Mouse (Mus musculus) thymus, postnatal 4 days (tissue): Measurements from ENCODE around the gene Map7.
A peak's percentile ranks its signal among the peaks of the same experiment; 100 is the strongest.

Experiments used
- DNase-seq: peaks from one replicate; pipeline ENCODE4 v3.0.0; 2021

Gene Map7

DNA sequence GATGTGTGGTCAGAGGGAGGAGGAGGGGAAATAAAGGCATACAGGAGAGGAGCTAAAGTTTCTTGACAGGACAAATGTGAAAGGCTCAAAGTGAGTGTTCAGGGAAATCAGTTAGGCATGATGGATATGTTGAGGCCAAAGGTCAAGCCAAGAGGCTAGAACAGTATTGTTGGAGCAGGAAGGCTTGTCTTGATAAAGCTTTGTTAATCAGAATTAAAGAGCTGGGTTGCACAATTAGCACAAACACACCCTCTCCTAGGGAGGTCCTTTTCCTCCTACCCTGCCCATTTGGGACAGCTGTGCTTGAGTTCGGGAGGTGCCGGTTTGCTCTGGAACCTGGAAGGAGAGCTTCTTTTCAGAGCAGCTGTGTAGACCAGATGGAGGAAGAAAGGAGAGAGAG lies 5.2 kb downstream of the Map7 start:
- no peak for DNase-seq

DNA sequence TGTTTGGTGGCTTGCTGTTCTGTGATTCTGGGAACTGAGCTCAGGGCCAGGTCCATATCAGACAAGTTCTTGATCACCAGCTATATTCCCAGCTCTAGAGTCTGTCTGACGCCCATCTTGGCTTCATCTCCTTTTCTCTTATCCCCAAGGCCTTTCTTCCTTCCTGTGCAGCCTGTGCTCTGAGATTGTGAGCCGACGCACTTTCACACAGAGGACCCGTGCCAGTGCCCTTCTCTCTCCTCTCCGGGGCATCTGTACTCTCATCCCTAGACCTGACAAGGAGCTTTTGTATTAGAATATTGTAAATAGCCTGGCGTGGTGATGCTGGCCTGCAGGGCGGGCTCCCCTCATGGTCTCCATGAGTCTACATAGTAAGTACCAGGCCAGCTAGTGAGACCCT lies 7.1 kb downstream of the Map7 start:
- DNase-seq = no peak

DNA sequence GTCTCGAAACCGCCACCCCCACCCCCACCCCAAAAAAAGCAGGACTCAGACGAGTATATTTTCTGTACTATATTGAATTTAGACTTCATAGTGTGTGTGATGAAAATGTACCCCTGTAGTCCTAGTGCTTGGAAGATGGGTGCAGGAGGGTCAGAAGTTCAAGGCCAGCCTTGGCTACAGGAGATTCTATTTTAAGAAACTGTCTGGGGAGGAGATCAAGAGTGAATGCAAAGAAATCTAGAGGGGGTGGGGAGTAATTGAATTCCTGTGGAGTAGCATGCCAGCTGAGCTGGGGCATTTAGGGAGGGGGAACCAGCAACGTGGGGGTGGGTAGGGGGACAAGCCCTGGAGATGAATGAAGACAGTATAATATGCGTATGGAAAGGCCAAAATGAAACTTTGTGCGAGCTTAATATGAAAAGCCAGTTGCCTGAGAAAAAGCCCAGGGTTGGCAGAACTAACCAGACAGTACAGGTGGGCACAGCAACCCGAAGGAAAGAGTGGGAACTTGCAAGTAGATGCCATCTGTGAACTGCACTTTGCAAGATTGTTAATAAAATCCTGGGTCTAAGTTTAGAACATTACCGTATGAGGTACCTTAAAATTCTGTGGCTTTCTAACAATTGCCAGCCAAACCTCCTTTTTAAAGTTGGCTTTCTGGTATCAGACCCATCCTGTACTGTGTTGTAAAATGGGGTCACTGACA lies 8.9 kb downstream of the Map7 start:
- no peak for DNase-seq

DNA sequence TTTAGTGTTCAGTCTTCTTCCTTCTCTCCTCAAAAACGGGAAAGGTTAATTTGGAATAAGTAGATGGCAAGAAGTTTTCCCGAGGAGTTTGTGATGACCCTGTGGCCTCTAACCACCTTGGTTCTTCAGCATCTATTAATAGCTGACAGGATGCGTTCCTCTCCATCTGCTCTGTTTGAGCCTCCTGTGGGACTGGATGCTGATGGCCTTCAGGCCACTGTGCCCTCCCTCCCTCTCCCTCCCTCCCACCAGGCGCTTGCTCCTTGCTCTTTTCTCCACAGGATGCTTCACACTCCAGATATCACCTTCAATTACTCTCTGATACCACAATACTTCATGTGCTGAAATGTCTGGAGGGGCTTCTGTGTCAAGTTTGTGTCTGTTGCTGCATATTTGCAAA lies 10.5 kb downstream of the Map7 start:
- DNase-seq = no peak

DNA sequence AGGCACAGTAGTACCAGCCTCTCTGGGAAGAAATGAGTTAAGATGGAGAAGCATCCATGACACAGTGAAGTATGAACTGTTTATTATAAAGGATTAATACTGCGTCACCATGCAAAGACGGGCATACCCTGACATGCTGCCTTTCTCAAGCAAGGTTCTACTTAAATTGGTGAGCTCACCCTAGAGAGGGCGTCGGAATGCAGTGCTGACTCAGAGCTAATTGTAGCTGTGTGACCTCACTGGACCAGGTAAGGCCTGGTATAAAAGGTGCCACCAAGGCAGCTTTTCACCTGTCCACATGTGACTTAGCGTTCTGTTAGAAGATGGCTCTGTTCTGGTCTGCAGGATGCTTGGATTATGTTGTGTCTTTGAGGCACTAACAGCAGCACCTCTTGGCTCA lies 11.0 kb downstream of the Map7 start:
- no peak for DNase-seq

DNA sequence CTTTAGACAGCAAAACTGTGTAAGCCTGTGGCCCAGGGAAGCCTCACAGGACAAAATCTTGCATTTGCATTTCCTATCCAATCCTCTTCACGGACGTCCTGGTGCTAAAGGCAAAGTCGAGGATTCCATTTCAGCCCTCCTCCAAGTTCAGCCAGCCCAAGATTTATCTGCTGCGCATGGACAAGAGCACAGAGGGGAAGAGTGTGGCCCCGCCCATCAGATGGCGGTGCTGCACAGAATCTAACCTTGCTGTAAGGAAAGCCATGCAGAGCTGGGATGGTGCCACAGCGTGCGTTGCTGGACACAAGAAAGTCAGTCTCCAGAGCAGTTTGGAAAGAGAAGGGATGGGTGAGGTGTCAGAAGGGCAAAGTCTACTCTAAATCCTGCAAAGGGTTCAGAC lies 12.6 kb downstream of the Map7 start:
- DNase-seq = no peak

DNA sequence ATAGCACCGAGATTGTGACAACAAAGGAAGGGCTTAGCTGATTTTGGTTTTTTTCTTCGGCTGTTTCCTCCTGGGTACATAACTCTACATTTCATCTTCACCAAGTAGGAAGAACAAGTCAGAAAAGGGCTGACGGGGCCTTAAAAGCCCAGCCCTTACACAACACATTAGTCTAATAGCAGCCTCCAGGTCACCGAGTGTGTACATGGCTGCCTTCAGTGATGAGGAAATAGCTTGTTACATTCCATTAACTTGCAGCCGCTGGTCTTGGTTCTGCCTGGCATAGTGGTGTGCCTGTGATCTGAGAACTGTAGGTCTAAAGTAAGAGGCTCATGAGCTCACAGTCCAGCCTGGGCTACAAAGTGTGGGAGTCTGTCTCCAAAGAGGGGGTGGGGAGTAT lies 16.5 kb downstream of the Map7 start:
- DNase-seq = no peak

DNA sequence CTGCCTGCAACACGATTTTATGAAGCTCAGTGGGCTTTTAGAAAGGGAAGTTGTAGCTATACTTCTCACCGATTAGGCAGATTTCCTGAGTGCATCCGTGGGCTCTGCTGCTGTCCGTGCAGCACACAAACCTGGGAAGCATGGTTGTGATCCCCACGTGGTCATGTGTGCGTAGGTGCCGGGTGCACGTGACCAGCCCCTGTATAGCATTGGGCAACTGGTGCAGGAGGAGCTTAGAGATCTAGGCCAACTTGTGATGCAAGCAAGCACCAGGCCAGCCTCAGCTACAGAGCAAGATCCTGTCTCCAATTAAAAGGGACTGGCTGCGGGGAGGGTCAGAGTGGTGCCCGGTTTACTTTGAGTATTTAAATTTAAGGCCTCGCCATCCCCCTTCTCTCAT lies 18.5 kb downstream of the Map7 start:
- DNase-seq = peak; percentile 16

DNA sequence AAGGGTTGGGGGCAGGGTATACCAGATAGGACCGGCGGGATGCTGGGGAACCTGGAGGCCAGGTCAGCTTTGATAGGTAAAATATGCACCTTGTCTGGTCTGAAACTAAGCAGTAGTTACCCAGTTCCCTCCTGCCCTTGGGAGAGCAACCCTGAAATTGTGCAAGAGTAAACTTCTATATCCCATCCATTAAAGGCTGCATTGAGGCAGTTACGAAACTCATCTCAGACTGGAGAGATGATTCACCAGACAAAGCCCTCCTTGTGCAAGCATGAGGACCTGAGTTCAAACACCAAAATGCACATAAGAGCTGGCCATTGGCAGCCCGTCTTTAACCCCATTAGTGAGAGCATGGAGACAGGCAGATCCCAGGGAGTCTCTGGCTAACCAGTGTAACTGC lies 19.2 kb downstream of the Map7 start:
- no peak for DNase-seq

DNA sequence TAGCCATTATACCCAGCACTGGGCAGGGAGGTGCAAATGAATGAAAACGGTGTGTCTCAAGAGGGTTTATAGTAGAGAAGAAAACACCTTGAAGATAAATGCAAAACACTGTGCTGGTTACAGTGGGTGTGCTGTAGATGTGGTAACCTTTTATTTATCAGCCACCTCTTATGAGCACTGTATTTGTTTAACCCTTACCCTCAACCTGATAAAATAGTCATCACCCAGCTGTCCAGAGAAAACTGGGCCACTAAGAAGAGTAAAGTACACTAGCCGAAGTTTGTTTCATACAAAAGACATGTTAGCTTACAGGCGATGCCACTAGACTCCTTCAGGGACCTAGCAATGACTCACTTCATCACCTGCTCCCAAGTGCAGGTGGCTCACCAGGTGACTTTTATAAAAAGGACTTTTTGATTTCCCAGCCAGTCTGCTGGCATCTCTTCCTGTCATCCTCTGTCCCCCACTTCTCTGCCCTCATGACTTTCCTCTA lies 21.0 kb downstream of the Map7 start:
- DNase-seq = no peak

DNA sequence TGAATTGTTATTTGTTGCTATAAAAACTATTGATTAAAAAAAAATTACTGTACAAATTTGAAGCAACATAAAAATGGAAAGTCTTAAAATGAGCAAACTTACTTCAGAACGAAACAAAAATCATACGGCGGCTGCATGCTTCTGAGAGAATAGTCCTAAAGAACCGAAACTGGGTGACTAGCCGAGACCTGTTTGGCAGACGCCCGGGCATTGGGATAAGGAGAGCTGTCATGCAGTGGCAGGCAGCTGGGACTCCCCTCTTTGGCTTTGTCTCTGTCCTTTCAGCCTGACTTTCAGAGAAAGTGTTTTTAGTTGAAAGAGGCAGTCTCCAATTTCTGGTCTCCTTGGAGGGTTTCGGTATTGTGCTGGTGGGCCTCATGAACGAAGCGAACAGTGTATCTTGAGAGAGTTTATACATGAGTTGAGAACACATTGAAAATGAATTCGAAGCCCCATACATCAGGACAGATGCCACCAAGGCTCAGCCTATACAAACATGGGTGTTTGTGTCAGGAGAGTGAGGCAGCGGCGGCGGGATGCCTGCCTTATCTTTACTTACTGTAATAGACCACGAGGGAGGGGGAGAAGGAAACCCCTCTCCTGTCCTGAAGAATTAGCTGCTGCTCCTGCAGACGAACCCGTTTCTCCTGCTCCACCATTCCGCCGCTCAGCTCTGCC lies 21.8 kb downstream of the Map7 start:
- DNase-seq = no peak

DNA sequence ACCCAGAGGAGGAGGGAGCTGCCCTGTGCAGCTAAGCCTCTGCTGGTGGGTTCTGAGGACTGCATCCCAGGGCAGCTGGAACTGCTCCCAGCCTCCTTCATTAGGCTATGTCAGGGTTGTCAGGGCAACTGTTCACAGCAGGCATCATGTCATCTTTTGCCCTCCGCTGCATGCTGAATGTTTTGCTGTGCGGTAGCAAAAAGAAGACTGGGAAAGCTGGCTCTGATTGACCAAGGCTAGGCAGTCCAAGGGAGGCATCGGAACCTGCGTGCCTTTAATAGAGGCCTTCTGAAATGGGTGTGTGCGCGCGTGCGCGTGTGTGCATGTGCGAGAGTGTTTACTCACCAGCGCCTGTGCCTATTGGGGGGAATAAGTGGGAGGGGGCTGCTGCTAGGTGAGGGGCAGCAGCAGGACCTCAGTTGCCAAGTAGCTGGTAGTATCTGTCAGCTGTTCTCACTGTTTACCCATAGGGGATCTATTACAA lies 22.4 kb downstream of the Map7 start:
- peak; percentile 69 for DNase-seq

DNA sequence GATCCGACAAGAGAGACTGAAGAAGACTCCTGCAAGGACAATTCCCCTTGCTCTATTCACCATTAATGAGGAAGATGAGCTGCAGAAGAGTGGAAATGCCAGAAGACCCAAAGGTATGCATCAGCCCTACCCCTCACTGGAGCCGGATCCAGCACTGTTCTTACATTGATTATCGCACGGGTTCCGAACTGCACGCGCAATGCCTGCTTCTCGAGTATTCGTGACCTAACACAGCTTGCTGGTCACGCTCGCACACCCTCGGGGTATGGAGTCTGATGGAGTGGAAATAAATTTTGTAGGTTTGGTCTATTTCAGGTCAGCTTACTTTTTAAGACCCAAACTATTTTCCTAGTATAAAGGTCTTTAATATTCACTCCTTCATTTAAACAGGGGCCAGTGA lies 22.9 kb downstream of the Map7 start:
- no peak for DNase-seq

DNA sequence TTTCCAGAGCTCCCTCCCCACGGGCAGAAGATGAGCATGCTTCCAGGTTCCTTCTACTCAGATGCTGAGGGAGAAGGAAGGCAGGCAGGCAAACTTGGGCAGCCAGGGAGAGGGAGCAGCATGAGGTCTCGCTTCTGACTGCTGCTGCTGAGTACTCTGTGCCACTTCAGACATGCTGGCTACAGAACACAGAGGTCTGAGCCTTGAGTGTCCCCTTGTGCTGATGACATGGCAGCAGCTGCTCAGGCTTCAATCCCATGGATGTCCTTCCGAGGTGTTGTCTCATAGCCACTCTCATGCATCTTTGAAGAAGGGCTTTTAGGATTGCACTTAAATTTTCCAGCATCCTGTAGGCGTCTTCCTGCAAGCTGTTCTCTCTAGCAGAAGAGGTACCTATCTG lies 23.5 kb downstream of the Map7 start:
- no peak for DNase-seq

DNA sequence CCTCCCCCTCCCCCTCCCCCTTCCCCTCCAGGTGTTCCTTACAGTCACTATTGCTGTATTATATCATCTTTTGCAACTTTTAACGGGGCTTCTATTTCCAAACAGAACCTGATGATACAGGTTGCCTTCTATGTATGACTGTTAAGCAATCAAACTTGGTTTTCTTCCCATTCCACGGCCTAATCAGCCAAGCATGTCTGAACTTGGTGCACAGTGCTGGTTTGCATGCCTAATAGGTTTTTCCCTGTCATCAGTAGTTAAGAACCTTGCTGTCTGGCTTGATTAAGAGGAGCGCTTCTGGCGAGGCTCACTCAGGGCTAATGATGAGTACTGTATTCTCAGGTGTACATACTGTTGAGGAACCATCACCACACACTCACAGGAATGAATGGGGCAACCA lies 25.5 kb downstream of the Map7 start:
- no peak for DNase-seq

DNA sequence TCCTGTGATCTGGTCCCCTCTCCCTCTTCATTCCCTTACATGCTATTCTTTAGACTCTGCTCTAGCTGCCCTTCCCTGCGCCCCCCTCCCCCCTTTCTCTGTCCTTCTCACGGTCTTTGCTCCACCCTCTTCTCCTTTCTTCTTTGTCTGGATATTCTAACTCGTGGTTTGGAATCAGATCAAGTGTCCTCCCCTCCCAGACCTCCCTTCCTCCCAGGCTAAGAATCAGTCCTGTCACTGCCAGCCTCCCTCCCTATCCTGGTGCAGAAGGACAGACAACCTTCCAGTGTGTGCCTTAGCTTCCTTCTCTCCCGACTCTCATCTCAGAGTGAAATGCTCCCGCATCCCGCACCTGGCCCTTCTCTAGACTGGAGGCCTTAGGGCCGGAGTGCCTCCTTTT lies 27.8 kb downstream of the Map7 start:
- no peak for DNase-seq

DNA sequence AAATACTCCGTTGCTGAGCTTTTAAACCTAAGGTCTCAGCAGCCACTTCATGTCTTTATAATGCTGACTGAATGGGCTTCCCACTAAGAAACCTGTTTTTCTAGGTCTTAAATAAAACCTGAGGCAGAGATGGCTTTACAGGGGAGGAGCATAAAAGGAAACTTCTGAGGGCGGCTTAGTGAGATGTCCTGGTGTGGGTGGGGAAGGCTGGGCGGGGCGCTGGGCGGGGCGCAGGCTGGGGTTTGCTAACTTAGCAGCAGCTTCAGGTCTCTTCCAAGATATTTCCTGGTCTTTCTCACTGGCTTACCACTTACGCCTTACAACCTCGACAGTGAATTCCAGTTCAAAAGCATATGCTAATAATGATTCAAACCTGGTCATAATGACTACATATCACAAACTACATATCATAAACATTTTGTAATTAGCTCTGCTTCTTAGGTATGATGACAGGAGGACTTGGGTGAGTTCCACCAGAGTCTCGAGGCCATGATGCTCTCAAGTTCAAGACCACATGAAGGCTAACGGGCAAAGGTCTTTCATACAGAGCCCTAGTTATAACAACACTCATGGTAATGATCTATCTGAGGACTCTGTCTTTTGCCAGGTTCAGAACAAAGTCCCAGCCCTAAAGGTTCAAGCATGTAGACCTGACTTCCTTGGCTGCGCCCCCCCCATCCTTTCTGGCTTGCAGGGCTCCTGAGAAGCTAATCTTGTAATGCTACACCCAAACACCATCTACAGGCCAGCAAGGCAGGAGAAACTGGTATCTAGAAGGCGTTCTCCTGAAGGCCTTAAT lies 30.7 kb downstream of the Map7 start:
- DNase-seq = peak; percentile 57

DNA sequence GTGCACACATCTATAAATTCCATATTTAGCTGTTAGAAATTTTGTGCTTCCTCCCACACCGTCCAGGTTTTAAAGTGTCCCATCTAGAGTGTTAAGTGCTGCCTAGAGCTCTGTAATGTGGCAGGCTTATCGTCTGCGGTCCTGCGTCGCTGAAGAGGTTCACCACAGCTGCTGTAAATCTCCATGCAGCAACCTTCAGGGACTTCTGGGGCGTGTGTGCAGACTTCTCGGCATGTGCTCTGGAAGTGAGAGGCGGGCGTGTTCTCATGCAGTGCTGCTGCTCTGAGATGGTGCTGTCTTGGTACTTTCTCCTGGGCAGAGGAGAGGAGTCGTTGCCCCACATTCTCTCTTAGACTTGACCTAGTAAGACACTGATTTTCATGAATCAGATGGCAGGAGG lies 32.9 kb downstream of the Map7 start:
- peak; percentile 35 for DNase-seq

DNA sequence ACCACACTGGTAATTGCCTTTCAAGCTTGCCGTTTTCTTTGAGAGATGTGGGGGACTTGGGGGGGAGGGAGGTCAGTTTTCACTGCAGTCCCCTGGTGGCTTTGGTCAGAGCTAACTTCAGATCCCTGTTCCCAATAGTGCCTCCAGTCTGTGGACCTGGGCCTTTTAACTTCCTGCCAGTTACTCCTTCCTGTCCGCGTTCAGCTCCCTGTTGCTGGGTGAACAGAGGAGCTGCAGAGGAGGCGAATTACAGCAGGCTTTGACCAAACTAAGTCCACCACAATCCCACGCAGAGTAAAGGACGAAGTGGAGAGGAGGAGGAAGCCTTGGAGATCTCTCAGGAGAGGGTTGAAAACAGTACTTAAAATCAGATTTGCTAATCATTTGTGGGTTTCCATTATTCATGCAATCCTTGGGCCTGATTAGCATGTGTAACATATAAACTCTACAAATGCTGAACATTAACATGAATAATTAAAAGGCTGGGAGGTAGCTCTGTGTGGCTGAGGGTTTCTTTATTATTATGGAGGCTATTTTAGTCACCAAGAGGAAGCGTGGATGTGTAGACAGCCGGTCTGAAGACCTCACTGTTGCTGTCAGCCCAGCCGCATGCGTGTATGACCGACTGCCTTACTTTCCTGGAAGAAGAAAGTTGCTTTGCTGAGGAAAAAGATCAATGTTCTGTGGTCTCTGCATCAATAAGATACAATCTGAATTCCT lies 33.6 kb downstream of the Map7 start:
- DNase-seq = no peak

DNA sequence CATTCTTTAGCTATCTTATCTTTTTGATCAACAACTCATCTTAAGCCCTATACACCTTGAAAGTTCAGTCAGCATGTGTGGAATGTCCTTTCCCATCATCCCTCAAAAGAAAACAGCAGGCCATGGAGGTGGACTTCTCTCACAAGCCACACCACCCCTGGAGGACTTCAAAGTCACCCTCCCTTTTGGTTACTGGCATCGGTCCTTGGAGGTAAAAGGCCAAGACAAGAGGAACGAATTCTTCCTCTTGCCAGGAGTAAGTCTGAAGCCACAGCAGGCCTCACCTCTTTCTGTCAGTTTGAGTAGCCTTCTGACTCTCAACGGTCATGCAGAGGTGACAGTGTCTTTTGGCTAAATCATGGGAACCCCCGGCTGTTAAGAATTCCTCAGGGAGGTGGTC lies 36.1 kb downstream of the Map7 start:
- DNase-seq = no peak

DNA sequence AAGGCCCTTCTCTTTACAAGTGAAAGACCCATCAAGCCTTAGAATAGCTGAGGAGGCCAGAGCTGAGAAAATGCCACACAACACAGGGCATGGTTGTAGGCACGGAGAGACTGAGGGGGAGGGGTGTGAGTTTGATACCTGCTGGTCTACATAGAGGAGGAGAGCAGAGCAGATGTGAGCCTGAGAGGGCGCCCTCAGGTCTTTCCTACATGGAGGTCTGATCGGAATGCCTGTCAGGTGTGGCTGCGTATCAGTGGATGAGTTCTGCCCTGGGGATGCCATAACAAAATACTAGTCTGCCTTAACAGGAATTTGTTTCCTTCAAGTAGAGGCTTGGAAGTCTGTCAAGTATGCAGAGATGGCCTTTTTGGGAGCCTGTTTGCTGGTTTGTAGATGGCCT lies 37.0 kb downstream of the Map7 start:
- DNase-seq = no peak

DNA sequence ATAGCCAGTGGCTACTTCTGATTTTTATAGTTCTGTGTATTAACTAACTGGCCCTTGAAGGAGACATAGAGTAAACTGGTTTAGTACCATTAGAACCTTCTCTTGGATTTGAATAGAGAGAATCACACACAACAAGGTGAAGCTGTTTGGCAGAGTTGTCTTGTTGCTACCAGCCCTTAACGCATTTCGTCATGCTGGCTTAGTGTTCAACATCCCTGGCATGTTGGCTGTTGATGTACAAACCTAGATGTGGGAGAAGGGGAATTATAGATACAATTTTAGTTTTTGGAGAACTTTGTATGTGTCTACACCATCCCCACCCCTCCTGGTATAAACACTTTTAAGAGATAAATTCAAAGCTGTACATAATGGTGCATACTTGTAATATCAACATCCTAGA lies 37.5 kb downstream of the Map7 start:
- DNase-seq = no peak

DNA sequence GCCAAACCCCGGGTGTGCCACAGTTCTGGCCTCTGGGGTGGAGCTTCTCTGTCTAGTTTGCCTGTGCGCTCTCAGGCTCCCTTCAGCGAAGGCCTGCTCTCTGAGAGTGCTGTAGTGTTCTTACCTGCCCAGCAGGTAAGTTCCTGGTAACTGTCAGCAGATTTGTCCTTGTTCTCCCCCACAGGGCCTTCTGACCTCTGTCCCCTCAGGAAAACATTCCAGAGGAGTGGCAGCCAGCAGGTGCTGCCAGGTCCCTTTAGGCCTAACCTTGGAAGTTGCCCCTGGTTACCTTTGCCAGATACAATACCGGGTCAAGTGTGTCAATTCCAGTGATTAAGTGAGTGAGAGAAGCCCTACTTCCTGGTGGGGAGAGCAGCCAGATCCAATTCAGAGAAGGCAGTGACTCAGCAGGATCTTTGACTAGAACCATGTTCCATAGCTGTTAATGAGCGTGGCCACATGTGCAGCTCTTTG lies 38.6 kb downstream of the Map7 start:
- no peak for DNase-seq
